Comparison of ENCODE assay signal across 8 mouse cellular contexts in genomic region chr6:71166551-71167169, GRCm38 (mm10). TPM values are rescaled to one million over a fixed set of nuclear protein-coding genes. Genes with fewer than 3 reads are reported as not detected.
DNase-seq lines count a peak whose midpoint lies in the region; ATAC-seq and TF ChIP-seq lines count a peak whose summit lies in the region.

No protein-coding gene starts in this region.

- H3K4me2 ChIP-seq in heart, embryonic 12.5 days = no peak overlapping the region
- no peak overlapping the region for H3K4me2 ChIP-seq in lung, postnatal 0 days (replicated peaks; ENCODE audit: low read depth, low read length)

- 33% methylated on average over 6 of the region's 6 CpGs for WGBS in heart, embryonic 12.5 days
- WGBS in thymus, adult 2 months = 31% methylated on average over 6 of the region's 6 CpGs
- 26% methylated on average over 6 of the region's 6 CpGs for WGBS in lung, postnatal 0 days

- no peak overlapping the region for H3K4me3 ChIP-seq in heart, embryonic 12.5 days
- no peak overlapping the region for H3K4me3 ChIP-seq in thymus, adult 2 months (ENCODE audit: control insufficient read depth, insufficient read depth, low read length)
- H3K4me3 ChIP-seq in lung, postnatal 0 days (ENCODE audit: low read depth, low read length) = no peak overlapping the region

- no peak for ATAC-seq in heart, embryonic 12.5 days (ENCODE audit: insufficient number of reproducible peaks, low FRiP score)
- peak; percentile 75 for ATAC-seq in lung, postnatal 0 days

- H3K4me1 ChIP-seq in heart, embryonic 12.5 days (replicated peaks) = 0 out of 2 replicates have a peak, but pooled peaks cover 5% of the 10 kb centered on the region
- peaks cover 4% of the 10 kb centered on the region for H3K4me1 ChIP-seq in thymus, adult 2 months (replicated peaks; ENCODE audit: control insufficient read depth, insufficient read depth, low read length)
- H3K4me1 ChIP-seq in lung, postnatal 0 days (ENCODE audit: insufficient read depth, low read depth, low read length) = no peaks in the 10 kb centered on the region

- no peak overlapping the region for H3K27ac ChIP-seq in heart, embryonic 12.5 days (ENCODE audit: poor library complexity, severe bottlenecking)
- no peak overlapping the region for H3K27ac ChIP-seq in thymus, adult 2 months (ENCODE audit: control insufficient read depth, insufficient read depth, low read length)
- no peak overlapping the region for H3K27ac ChIP-seq in lung, postnatal 0 days (ENCODE audit: low read length)

- no peak overlapping the region for H3K9ac ChIP-seq in heart, embryonic 12.5 days
- no peak overlapping the region for H3K9ac ChIP-seq in lung, postnatal 0 days (replicated peaks; ENCODE audit: low read depth)

- peak; percentile 27 for DNase-seq in heart, adult 8-10 months (ENCODE audit: low spot score)
- peak; percentile 23 for DNase-seq in thymus, postnatal 25 days
- DNase-seq in thymus, adult 2 months = no peak
- peak; percentile 30 for DNase-seq in embryo, embryonic 11.5 days (ENCODE audit: low read depth, low spot score)
- peak; percentile 88 for DNase-seq in lung, postnatal 0 days (ENCODE audit: low spot score)
- DNase-seq in spleen, postnatal 36 days (ENCODE audit: low spot score in 2 of 2) = no peak
- DNase-seq in adrenal gland, postnatal 36 days = no peak

- no peak for TF ChIP-seq CTCF in thymus, adult 2 months (IDR thresholded peaks at IDR 0.05; ENCODE audit: borderline replicate concordance, control insufficient read depth, extremely low read depth, insufficient read depth, low read length, poor library complexity)
- TF ChIP-seq CTCF in lung, postnatal 0 days (IDR thresholded peaks at IDR 0.05) = peak; percentile 81

- no peaks in the 10 kb centered on the region for H3K9me3 ChIP-seq in heart, embryonic 12.5 days (replicated peaks)
- no peaks in the 10 kb centered on the region for H3K9me3 ChIP-seq in lung, postnatal 0 days (ENCODE audit: low read length)

- H3K36me3 ChIP-seq in heart, embryonic 12.5 days = no peaks in the 10 kb centered on the region
- H3K36me3 ChIP-seq in thymus, adult 2 months (ENCODE audit: control insufficient read depth, insufficient read depth, low read length) = no peaks in the 10 kb centered on the region
- H3K36me3 ChIP-seq in lung, postnatal 0 days (ENCODE audit: insufficient read depth, low read length) = no peaks in the 10 kb centered on the region

- TF ChIP-seq POLR2A in thymus, adult 2 months (IDR thresholded peaks at IDR 0.05; ENCODE audit: control insufficient read depth, extremely low read depth, insufficient read depth, low read length, poor library complexity) = no peak

- no peak for TF ChIP-seq EP300 in lung, postnatal 0 days (IDR thresholded peaks at IDR 0.05)

- H3K27me3 ChIP-seq in heart, embryonic 12.5 days (replicated peaks) = no peaks in the 10 kb centered on the region
- no peaks in the 10 kb centered on the region for H3K27me3 ChIP-seq in thymus, adult 2 months (ENCODE audit: control insufficient read depth, insufficient read depth, low read length)
- no peaks in the 10 kb centered on the region for H3K27me3 ChIP-seq in lung, postnatal 0 days (replicated peaks; ENCODE audit: insufficient read depth, low read length)

RNA-seq across cellular contexts. Expression of gene Thnsl2, which starts 22.4 kb away (rescaled TPM):
- total RNA-seq in heart, adult 8-10 months (2022) = 1 to 10 TPM; 4.3 to 6.7 (median 5.2) TPM
- 2.6 and 4.2 TPM in 2 replicates for polyA plus RNA-seq in heart, embryonic 12.5 days (2016; fragmentation: Nextera tagmentation; extraction: Ambion mirVana)
- 3.9 and 4.6 TPM in 2 replicates for polyA plus RNA-seq in thymus, adult 2 months (2012; rRNA removed)
- polyA plus RNA-seq in lung, postnatal 0 days (2015; fragmentation: Nextera tagmentation; extraction: Ambion mirVana) = 15.0 and 15.4 TPM in 2 replicates
- total RNA-seq in adrenal gland, postnatal 36 days (2021) = 10 to 100 TPM; 16.7 to 20.4 TPM

RNA-seq across cellular contexts. Expression of gene Fabp1, which starts 33.0 kb away (rescaled TPM):
- total RNA-seq in heart, adult 8-10 months (2022) = not detected
- polyA plus RNA-seq in heart, embryonic 12.5 days (2016; fragmentation: Nextera tagmentation; extraction: Ambion mirVana) = 0.50 and 1.0 TPM in 2 replicates
- polyA plus RNA-seq in thymus, adult 2 months (2012; rRNA removed) = 0.47 and 2.2 TPM in 2 replicates
- polyA plus RNA-seq in lung, postnatal 0 days (2015; fragmentation: Nextera tagmentation; extraction: Ambion mirVana) = 0.36 and 1.2 TPM in 2 replicates
- 1 to 10 TPM in 1 of 2 experiments, not detected in 1; 1.9 TPM for total RNA-seq in adrenal gland, postnatal 36 days (2021)

Comparison
In these comparisons a context has a peak if more than half of its experiments do, and no peak if none do; other contexts are left out.
1. DNase-seq: peak in heart, adult 8-10 months (single experiment), thymus, postnatal 25 days (single experiment), embryo, embryonic 11.5 days (single experiment) and lung, postnatal 0 days (single experiment); none in thymus, adult 2 months (single experiment), spleen, postnatal 36 days (0 of 2) and adrenal gland, postnatal 36 days (0 of 2).